Mouse (Mus musculus): ENCODE results near the gene Sigirr. TPM values are rescaled to one million over a fixed set of nuclear protein-coding genes. Genes with fewer than 3 reads are reported as not detected.

The Sigirr gene
- polyA plus RNA-seq, 1 experiment from 2014 or later, result 3.5 TPM

Other genes with a start within 250 kb of the Sigirr start
- 1.4 TPM in 1 of 2 replicates, not detected in the other for gene Gm45785, start 244.2 kb downstream of the Sigirr start, polyA plus RNA-seq (2015; fragmentation: Nextera tagmentation; extraction: Ambion mirVana)
- 99.1 and 107 TPM in 2 replicates for gene Ric8a, start 243.6 kb downstream of the Sigirr start, polyA plus RNA-seq (2015; fragmentation: Nextera tagmentation; extraction: Ambion mirVana)
- 42.4 and 48.1 TPM in 2 replicates for gene Bet1l, start 243.0 kb downstream of the Sigirr start, polyA plus RNA-seq (2015; fragmentation: Nextera tagmentation; extraction: Ambion mirVana)
- 258 and 283 TPM in 2 replicates for gene Psmd13, start 218.6 kb downstream of the Sigirr start, polyA plus RNA-seq (2015; fragmentation: Nextera tagmentation; extraction: Ambion mirVana)
- gene Sirt3, start 218.3 kb downstream of the Sigirr start, polyA plus RNA-seq (2015; fragmentation: Nextera tagmentation; extraction: Ambion mirVana), result 42.3 and 46.8 TPM in 2 replicates
- 0.91 TPM in 1 of 2 replicates, not detected in the other for gene Cox8b, start 200.1 kb downstream of the Sigirr start, polyA plus RNA-seq (2015; fragmentation: Nextera tagmentation; extraction: Ambion mirVana)
- gene Nlrp6, start 179.7 kb downstream of the Sigirr start, polyA plus RNA-seq (2015; fragmentation: Nextera tagmentation; extraction: Ambion mirVana), result 0.10 and 0.18 TPM in 2 replicates
- gene Pgghg, start 159.2 kb downstream of the Sigirr start, polyA plus RNA-seq (2015; fragmentation: Nextera tagmentation; extraction: Ambion mirVana), result 7.6 and 8.2 TPM in 2 replicates
- 1.4 and 2.1 TPM in 2 replicates for gene Ifitm5, start 150.3 kb downstream of the Sigirr start, polyA plus RNA-seq (2015; fragmentation: Nextera tagmentation; extraction: Ambion mirVana)
- not detected in 2 replicates for gene Gm45717, start 144.6 kb downstream of the Sigirr start, polyA plus RNA-seq (2015; fragmentation: Nextera tagmentation; extraction: Ambion mirVana)
- 271 and 311 TPM in 2 replicates for gene Ifitm2, start 144.6 kb downstream of the Sigirr start, polyA plus RNA-seq (2015; fragmentation: Nextera tagmentation; extraction: Ambion mirVana)
- gene Ifitm1, start 133.4 kb downstream of the Sigirr start, polyA plus RNA-seq (2015; fragmentation: Nextera tagmentation; extraction: Ambion mirVana), result 20.3 and 26.7 TPM in 2 replicates
- gene Ifitm3, start 89.8 kb downstream of the Sigirr start, polyA plus RNA-seq (2015; fragmentation: Nextera tagmentation; extraction: Ambion mirVana), result 35.9 and 40.0 TPM in 2 replicates
- 0.63 and 0.81 TPM in 2 replicates for gene Ifitm6, start 82.6 kb downstream of the Sigirr start, polyA plus RNA-seq (2015; fragmentation: Nextera tagmentation; extraction: Ambion mirVana)
- gene Gm17387, start 71.4 kb downstream of the Sigirr start, polyA plus RNA-seq (2015; fragmentation: Nextera tagmentation; extraction: Ambion mirVana), result not detected in 2 replicates
- 39.2 and 41.0 TPM in 2 replicates for gene B4galnt4, start 39.5 kb downstream of the Sigirr start, polyA plus RNA-seq (2015; fragmentation: Nextera tagmentation; extraction: Ambion mirVana)
- 0.38 and 1.2 TPM in 2 replicates for gene Pkp3, start 22.4 kb downstream of the Sigirr start, polyA plus RNA-seq (2015; fragmentation: Nextera tagmentation; extraction: Ambion mirVana)
- 0.27 TPM in 1 of 2 replicates, not detected in the other for gene Ano9, start 17.2 kb upstream of the Sigirr start, polyA plus RNA-seq (2015; fragmentation: Nextera tagmentation; extraction: Ambion mirVana)
- 63.5 and 77.7 TPM in 2 replicates for gene Ptdss2, start 21.8 kb upstream of the Sigirr start, polyA plus RNA-seq (2015; fragmentation: Nextera tagmentation; extraction: Ambion mirVana)
- 52.4 and 57.5 TPM in 2 replicates for gene Rnh1, start 72.3 kb upstream of the Sigirr start, polyA plus RNA-seq (2015; fragmentation: Nextera tagmentation; extraction: Ambion mirVana)
- gene Hras, start 93.4 kb upstream of the Sigirr start, polyA plus RNA-seq (2015; fragmentation: Nextera tagmentation; extraction: Ambion mirVana), result 130 and 139 TPM in 2 replicates
- gene Lrrc56, start 93.6 kb upstream of the Sigirr start, polyA plus RNA-seq (2015; fragmentation: Nextera tagmentation; extraction: Ambion mirVana), result 7.6 and 9.0 TPM in 2 replicates
- gene Lmntd2, start 113.5 kb upstream of the Sigirr start, polyA plus RNA-seq (2015; fragmentation: Nextera tagmentation; extraction: Ambion mirVana), result 1.3 and 1.5 TPM in 2 replicates
- gene Rassf7, start 115.3 kb upstream of the Sigirr start, polyA plus RNA-seq (2015; fragmentation: Nextera tagmentation; extraction: Ambion mirVana), result 29.8 and 31.7 TPM in 2 replicates
- gene Phrf1, start 128.2 kb upstream of the Sigirr start, polyA plus RNA-seq (2015; fragmentation: Nextera tagmentation; extraction: Ambion mirVana), result 71.4 and 74.1 TPM in 2 replicates
- 1.0 and 1.4 TPM in 2 replicates for gene Irf7, start 165.9 kb upstream of the Sigirr start, polyA plus RNA-seq (2015; fragmentation: Nextera tagmentation; extraction: Ambion mirVana)
- gene Cdhr5, start 176.2 kb upstream of the Sigirr start, polyA plus RNA-seq (2015; fragmentation: Nextera tagmentation; extraction: Ambion mirVana), result not detected in 2 replicates
- gene Sct, start 178.6 kb upstream of the Sigirr start, polyA plus RNA-seq (2015; fragmentation: Nextera tagmentation; extraction: Ambion mirVana), result 3.3 and 5.8 TPM in 2 replicates
- gene Drd4, start 191.4 kb upstream of the Sigirr start, polyA plus RNA-seq (2015; fragmentation: Nextera tagmentation; extraction: Ambion mirVana), result 0.54 and 1.3 TPM in 2 replicates
- gene Deaf1, start 227.1 kb upstream of the Sigirr start, polyA plus RNA-seq (2015; fragmentation: Nextera tagmentation; extraction: Ambion mirVana), result 150 and 156 TPM in 2 replicates
- gene Tmem80, start 227.2 kb upstream of the Sigirr start, polyA plus RNA-seq (2015; fragmentation: Nextera tagmentation; extraction: Ambion mirVana), result 58.7 and 60.8 TPM in 2 replicates
- gene Eps8l2, start 238.3 kb upstream of the Sigirr start, polyA plus RNA-seq (2015; fragmentation: Nextera tagmentation; extraction: Ambion mirVana), result 0.43 and 0.76 TPM in 2 replicates